Mouse (Mus musculus) limb, embryonic 14.5 days (tissue): ENCODE measurements around the gene Sult2a5. TPM values are rescaled to one million over a fixed set of nuclear protein-coding genes. Genes with fewer than 3 reads are reported as not detected.

Experiments used
- ATAC-seq: fragments of 200-750 bp; cut with Nextera tagmentation; 2 replicates; pipeline ENCODE4 v1.8.0; 2017; ENCODE audit warnings: low read depth, moderate number of reproducible peaks, moderate TSS enrichment; ENCODE audit not compliant: low FRiP score
- DNase-seq: peaks from one replicate; pipeline ENCODE4 v3.0.0-alpha.2; 2015; ENCODE audit warnings: low spot score
- H3K27ac ChIP-seq: fragments of 300-500 bp; sonication (generic); replicated peaks from 2 replicates; pipeline ENCODE4 v1.5.1; 2014; ENCODE audit warnings: low read depth, mild to moderate bottlenecking, low read length, moderate library complexity, mixed read lengths
- H3K27me3 ChIP-seq: fragments of 300-500 bp; sonication (generic); 2 replicates; pipeline ENCODE4 v1.6.1; 2014; ENCODE audit warnings: low read length, mixed read lengths; ENCODE audit not compliant: control insufficient read depth, insufficient read depth
- H3K36me3 ChIP-seq: fragments of 300-500 bp; sonication (generic); 2 replicates; pipeline ENCODE4 v1.6.1; 2014; ENCODE audit warnings: mild to moderate bottlenecking, low read length, moderate library complexity, mixed read lengths; ENCODE audit not compliant: control insufficient read depth, insufficient read depth
- H3K4me1 ChIP-seq: fragments of 300-500 bp; sonication (generic); 2 replicates; pipeline ENCODE4 v1.6.1; 2014; ENCODE audit warnings: antibody characterized with exemption, low read length, mixed read lengths; ENCODE audit not compliant: control insufficient read depth, insufficient read depth
- H3K4me2 ChIP-seq: fragments of 300-500 bp; sonication (generic); replicated peaks from 2 replicates; pipeline ENCODE4 v1.6.1; 2014; ENCODE audit warnings: low read depth, mild to moderate bottlenecking, low read length, moderate library complexity; ENCODE audit not compliant: severe bottlenecking
- H3K4me3 ChIP-seq: fragments of 300-500 bp; sonication (generic); replicated peaks from 2 replicates; pipeline ENCODE4 v1.5.1; 2014; ENCODE audit warnings: low read length
- H3K9ac ChIP-seq: fragments of 300-500 bp; sonication (generic); 2 replicates; pipeline ENCODE4 v1.6.1; 2014; ENCODE audit warnings: mild to moderate bottlenecking, low read depth, low read length, moderate library complexity; ENCODE audit not compliant: severe bottlenecking
- H3K9me3 ChIP-seq: fragments of 300-500 bp; sonication (generic); 2 replicates; pipeline ENCODE4 v1.6.1; 2016; ENCODE audit warnings: low read length; ENCODE audit not compliant: control insufficient read depth
- POLR2A ChIP-seq: fragments of 200-500 bp; IDR thresholded peaks from 2 replicates; pipeline ENCODE4 v1.8.0; 2012; ENCODE audit warnings: inconsistent platforms, mild to moderate bottlenecking, moderate library complexity, borderline replicate concordance; ENCODE audit not compliant: insufficient read depth, insufficient read length; ENCODE audit errors: extremely low read depth
- polyA plus RNA-seq, 2 experiments: library from polyadenylated mRNA; depleted of rRNA in 1 of 2; stranded (reverse) in 1 of 2; unstranded in 1 of 2; fragments of >200 nt; fragmentation: Nextera tagmentation in 1 of 2; extraction: Ambion mirVana in 1 of 2; gene quantifications; 2 replicates each; pipeline versions ENCODE4 v1.2.1 to v1.2.3; 2012 to 2014

Gene Sult2a5
- polyA plus RNA-seq (2012; rRNA removed) (not detected in 2 replicates), polyA plus RNA-seq (2014; fragmentation: Nextera tagmentation; extraction: Ambion mirVana) (not detected in 2 replicates)

DNA sequence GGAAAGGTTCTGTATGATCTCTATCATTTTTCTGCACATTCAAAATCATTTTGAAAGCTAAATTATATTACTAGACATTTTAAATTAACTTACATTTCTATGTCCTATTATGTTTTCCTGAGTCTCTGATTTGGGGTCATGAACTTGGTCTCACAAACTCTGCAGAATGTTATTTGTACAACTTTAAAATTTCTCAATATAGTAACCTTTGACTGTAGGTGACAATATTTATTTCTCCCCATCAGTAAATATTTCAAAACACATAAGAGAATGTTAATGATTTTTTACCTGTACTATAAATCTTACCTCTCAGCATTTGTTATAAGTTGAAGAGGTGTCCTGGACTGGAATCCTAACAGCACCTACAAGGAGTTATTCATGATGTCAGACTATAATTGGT, at the start of gene Sult2a5:
Gene Sult2a5 (plus strand): TSS at position 301 of the 400 bp plus-strand sequence.
- Histone ChIP-seq H3K9ac (no peak within 1 kb of the TSS), H3K27ac (no peak within 1 kb of the TSS), H3K4me1 (no peaks in the 10 kb centered on the region), H3K4me2 (no peak within 1 kb of the TSS), H3K4me3 (no peak within 1 kb of the TSS), H3K27me3 (no peaks in the 10 kb centered on the region), H3K36me3 (no peaks in the 10 kb centered on the region), H3K9me3 (no peaks in the 10 kb centered on the region)
- DNase-seq: no peak
- TF ChIP-seq POLR2A: no peak
- ATAC-seq: no peak

Other genes with a start within 250 kb of the Sult2a5 start
- 0.11 and 0.14 TPM in 2 replicates for gene Cabp5, start 225.8 kb upstream of the Sult2a5 start, polyA plus RNA-seq (2012; rRNA removed)
- not detected in 2 replicates for gene Cabp5, start 225.8 kb upstream of the Sult2a5 start, polyA plus RNA-seq (2014; fragmentation: Nextera tagmentation; extraction: Ambion mirVana)
- gene Bsph1, start 173.1 kb upstream of the Sult2a5 start, polyA plus RNA-seq (2012; rRNA removed): not detected in 2 replicates
- not detected in 2 replicates for gene Bsph1, start 173.1 kb upstream of the Sult2a5 start, polyA plus RNA-seq (2014; fragmentation: Nextera tagmentation; extraction: Ambion mirVana)
- not detected in 2 replicates for gene Bsph2, start 52.9 kb upstream of the Sult2a5 start, polyA plus RNA-seq (2012; rRNA removed)
- gene Bsph2, start 52.9 kb upstream of the Sult2a5 start, polyA plus RNA-seq (2014; fragmentation: Nextera tagmentation; extraction: Ambion mirVana): not detected in 2 replicates
- gene Sult2a2, start 109.5 kb downstream of the Sult2a5 start, polyA plus RNA-seq (2012; rRNA removed): not detected in 2 replicates
- not detected in 2 replicates for gene Sult2a2, start 109.5 kb downstream of the Sult2a5 start, polyA plus RNA-seq (2014; fragmentation: Nextera tagmentation; extraction: Ambion mirVana)
- gene Sult2a1, start 213.4 kb downstream of the Sult2a5 start, polyA plus RNA-seq (2012; rRNA removed): not detected in 2 replicates
- gene Sult2a1, start 213.4 kb downstream of the Sult2a5 start, polyA plus RNA-seq (2014; fragmentation: Nextera tagmentation; extraction: Ambion mirVana): not detected in 2 replicates